Mouse (Mus musculus): Measurements from ENCODE around the gene Ints13. TPM values are rescaled to one million over a fixed set of nuclear protein-coding genes. Genes with fewer than 3 reads are reported as not detected.
A peak's percentile ranks its signal among the peaks of the same experiment; 100 is the strongest.

The Ints13 gene
- total RNA-seq, 1 experiment from 2014 or later = 135 TPM

DNA sequence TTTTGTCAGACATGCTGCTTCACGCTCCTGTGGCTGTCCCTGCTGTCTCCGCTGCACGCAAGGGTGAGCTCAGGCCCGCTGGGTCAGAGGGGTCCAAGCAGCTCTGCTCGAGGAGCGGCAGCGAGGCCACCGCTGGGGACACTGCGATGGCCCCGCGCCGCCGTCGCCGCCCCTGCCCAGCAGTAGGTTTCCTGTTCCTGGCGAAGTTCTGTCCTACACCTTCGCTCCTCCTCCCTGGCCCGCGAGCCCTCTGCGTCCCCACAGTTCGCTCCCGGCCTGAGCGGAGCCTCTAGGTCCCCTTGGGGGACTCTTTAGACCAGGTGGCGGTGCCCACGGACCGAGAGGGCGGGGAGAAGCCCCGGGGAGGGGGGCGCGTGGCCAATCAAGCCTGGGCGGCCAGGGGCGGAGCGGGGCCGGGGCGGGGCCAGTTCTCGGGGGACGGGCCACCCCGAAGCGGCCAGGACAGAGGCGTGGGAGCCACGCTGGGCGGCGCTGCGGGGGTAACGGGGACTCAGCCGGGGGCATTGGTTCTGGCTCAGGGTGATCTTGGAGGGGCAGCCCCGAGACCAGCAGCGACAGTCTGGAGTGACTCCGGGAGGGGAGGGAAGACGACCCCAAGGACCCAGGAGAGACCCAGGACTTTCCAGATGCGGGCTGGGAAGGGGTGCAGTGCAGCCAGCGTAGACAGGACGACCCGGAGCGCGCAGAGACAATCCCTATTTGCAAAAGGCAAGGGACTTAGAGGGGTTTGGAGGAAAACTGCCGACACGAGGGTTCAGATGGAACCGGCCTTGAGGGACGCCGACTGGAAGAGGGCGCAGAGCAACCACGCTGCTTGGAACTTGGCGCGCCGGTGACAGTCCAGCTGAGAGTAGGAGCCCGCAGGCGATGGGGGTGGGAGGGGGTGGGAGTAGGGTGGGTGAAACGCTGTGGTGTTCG is 75.5 kb downstream of the Ints13 start, which contains the start of gene Itpr2:
Gene Itpr2, minus strand, starts transcription at position 358 of the 939 bp plus-strand sequence.
- ATAC-seq (replicated peaks; ENCODE audit: low read depth, poor library complexity, severe bottlenecking) = peak; percentile 73

- ATAC-seq (replicated peaks; ENCODE audit: low read depth, poor library complexity, severe bottlenecking) = peak; percentile 73
Observed at GRCm38 (mm10) chr6:146501316-146501865, 76.2 kb downstream of the Ints13 start.

GRCm38 (mm10) chr6:146500771-146501170 is 76.9 kb downstream of the Ints13 start:
- no peak for ATAC-seq (replicated peaks; ENCODE audit: low read depth, poor library complexity, severe bottlenecking)

DNA sequence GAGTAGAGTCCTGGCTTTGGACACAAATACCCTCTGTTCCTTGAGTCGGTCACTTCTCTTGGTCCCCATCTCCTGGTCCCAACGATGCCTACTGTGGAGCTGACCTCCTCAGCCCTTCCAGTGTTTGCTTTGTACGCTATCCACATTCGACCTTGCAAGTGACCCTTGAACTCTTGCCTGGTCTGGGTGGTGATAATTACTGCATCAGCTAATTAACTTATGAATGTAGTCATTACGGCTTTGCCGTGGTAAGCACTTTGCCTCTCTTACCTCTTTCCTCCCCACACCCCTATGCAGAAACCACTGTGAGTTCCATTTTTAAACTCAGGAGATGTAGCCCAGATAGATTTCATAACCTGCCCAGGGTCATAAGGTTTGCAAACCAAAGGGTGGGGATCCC is 77.4 kb downstream of the Ints13 start:
- ATAC-seq (replicated peaks; ENCODE audit: low read depth, poor library complexity, severe bottlenecking) = no peak

Other genes with a start within 250 kb of the Ints13 start
- gene Itpr2, start 75.6 kb downstream of the Ints13 start, total RNA-seq (2017) = 16.3 and 18.5 TPM in 2 replicates
- gene Fgfr1op2, start 632 bp downstream of the Ints13 start, total RNA-seq (2017) = 155 and 157 TPM in 2 replicates
- gene Med21, start 64.7 kb upstream of the Ints13 start, total RNA-seq (2017) = 59.5 and 75.1 TPM in 2 replicates
- gene Tm7sf3, start 65.0 kb upstream of the Ints13 start, total RNA-seq (2017) = 51.9 and 55.6 TPM in 2 replicates
- 1.3 and 2.9 TPM in 2 replicates for gene Stk38l, start 147.2 kb upstream of the Ints13 start, total RNA-seq (2017)
- not detected in 2 replicates for gene Arntl2, start 218.2 kb upstream of the Ints13 start, total RNA-seq (2017)